Mouse (Mus musculus) lung, postnatal 0 days (tissue): ENCODE measurements around the gene Rb1.
A peak's percentile ranks its signal among the peaks of the same experiment; 100 is the strongest.

Experiments
- CTCF ChIP-seq: IDR thresholded peaks from 2 replicates; pipeline ENCODE4 v1.5.1; 2016; ENCODE audit warnings: antibody characterized with exemption, mild to moderate bottlenecking
- EP300 ChIP-seq: IDR thresholded peaks from 2 replicates; pipeline ENCODE4 v1.6.1; 2016; ENCODE audit warnings: antibody characterized with exemption, mild to moderate bottlenecking, control low read depth

GRCm38 (mm10) chr14:73179221-73179681 is 146.4 kb downstream of the Rb1 start:
- TF ChIP-seq EP300: peak; percentile 82
- TF ChIP-seq CTCF: no peak
